Mouse (Mus musculus) thymus, adult 2 months (tissue): ENCODE results near the gene Adh1. TPM values are rescaled to one million over a fixed set of nuclear protein-coding genes. Genes with fewer than 3 reads are reported as not detected.

Experiments
- DNase-seq: peaks from one replicate; pipeline ENCODE4 v3.0.0; 2021
- H3K27ac ChIP-seq: fragments of 200-500 bp; 2 replicates; pipeline ENCODE4 v1.5.1; 2012; ENCODE audit warnings: low read length, control low read depth; ENCODE audit not compliant: control insufficient read depth, insufficient read depth
- H3K27me3 ChIP-seq: fragments of 200-500 bp; 2 replicates; pipeline ENCODE4 v1.6.1; 2012; ENCODE audit warnings: mild to moderate bottlenecking, low read length, moderate library complexity, mixed read lengths; ENCODE audit not compliant: control insufficient read depth, insufficient read depth
- H3K36me3 ChIP-seq: fragments of 200-500 bp; 2 replicates; pipeline ENCODE4 v1.6.1; 2012; ENCODE audit warnings: mild to moderate bottlenecking, low read length, moderate library complexity; ENCODE audit not compliant: control insufficient read depth, insufficient read depth
- H3K4me1 ChIP-seq: fragments of 200-500 bp; replicated peaks from 2 replicates; pipeline ENCODE4 v1.6.1; 2012; ENCODE audit warnings: low read length; ENCODE audit not compliant: control insufficient read depth, insufficient read depth
- H3K4me3 ChIP-seq: fragments of 200-500 bp; 2 replicates; pipeline ENCODE4 v1.5.1; 2012; ENCODE audit warnings: mild to moderate bottlenecking, low read length, control low read depth, moderate library complexity; ENCODE audit not compliant: control insufficient read depth, insufficient read depth
- CTCF ChIP-seq: fragments of 200-500 bp; IDR thresholded peaks from 2 replicates; pipeline ENCODE4 v1.5.1; 2012; ENCODE audit warnings: mild to moderate bottlenecking, control low read depth, low read length, moderate library complexity, borderline replicate concordance; ENCODE audit not compliant: control insufficient read depth, poor library complexity, insufficient read depth; ENCODE audit errors: extremely low read depth
- POLR2A ChIP-seq: fragments of 200-500 bp; IDR thresholded peaks from 2 replicates; pipeline ENCODE4 v1.6.1; 2012; ENCODE audit warnings: mild to moderate bottlenecking, low read length, control low read depth, moderate library complexity; ENCODE audit not compliant: control insufficient read depth, poor library complexity, insufficient read depth; ENCODE audit errors: extremely low read depth
- WGBS: fragments of 180-500 bp; shearing (Covaris S2); methylation state at CpG from one replicate; pipeline ENCODE4 v1.1.7; 2018; 5-methylcytosine and 5-hydroxymethylcytosine counted together
- polyA plus RNA-seq: library from polyadenylated mRNA; depleted of rRNA; stranded (reverse); fragments of >200 nt; gene quantifications from 2 replicates; pipeline ENCODE4 v1.2.3, GENCODE M21; 2012

Gene Adh1
- polyA plus RNA-seq, 1 experiment, result 10.4 TPM

DNA sequence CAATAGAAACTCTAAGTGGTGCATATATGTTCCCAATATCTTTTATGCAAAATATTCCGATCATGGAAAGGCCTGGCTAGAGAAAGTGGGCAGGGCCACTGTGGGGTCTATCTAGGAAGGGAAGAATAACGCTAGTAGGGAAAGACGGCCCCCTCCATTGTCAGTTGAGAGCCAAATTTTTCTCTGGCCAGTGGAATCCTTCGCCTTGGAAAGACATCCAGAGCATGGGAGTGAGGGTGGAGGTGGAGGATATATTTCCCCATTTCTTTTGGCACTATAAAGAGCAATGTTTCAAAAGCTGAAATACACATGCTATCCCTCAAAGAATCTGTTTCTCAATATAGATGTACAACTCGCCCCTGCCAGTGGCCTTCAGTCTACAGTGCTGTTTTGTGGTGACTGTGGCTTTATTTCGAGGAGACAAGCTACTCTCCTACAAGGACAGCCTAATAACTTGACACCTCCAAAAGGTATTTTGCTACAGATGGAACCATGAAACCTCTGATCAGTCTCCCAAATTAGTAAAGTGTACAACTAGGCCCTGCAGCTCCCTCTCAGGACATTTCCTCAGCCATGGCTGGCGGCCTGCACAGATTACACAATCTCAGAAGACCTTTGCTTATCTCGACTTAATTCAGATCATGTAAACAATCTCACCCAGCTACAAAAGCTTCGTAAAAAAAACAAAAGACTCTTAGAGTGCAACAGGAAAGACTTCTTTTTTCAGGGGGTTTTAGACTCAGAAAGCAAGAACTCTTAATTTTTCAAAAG lies 4.8 kb upstream of the Adh1 start:
- no peak overlapping the region for H3K27ac ChIP-seq
- no peaks in the 10 kb centered on the region for H3K4me1 ChIP-seq
- WGBS, result 81% methylated on average over 9 of the region's 9 CpGs
- H3K27me3 ChIP-seq, result no peaks in the 10 kb centered on the region
- TF ChIP-seq CTCF (no peak), POLR2A (no peak)
- H3K36me3 ChIP-seq, result no peaks in the 10 kb centered on the region
- DNase-seq, result no peak
- no peak overlapping the region for H3K4me3 ChIP-seq

DNA sequence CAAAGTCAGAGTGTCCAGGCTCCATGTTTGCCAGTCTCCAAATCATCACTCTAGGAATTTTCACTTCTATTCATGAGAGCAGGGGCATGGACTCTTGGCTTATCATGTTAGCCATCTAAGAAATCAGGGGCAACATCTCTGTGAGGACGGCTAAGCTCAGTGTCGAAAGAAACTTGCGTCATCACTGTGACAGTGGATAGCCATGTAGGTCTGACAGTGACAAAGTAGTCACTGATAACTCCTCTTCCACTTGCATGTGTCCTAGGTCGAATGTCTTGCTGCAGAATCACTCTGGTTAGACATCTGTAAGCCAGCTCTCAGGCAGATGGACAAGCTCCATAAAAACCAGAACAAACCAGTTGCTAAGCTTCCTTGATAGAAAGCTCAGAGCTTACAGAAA lies 1.8 kb downstream of the Adh1 start:
- WGBS, result 81% methylated on average over 4 of the region's 4 CpGs

GRCm38 (mm10) chr3:138263154-138263930 lies 2.6 kb downstream of the Adh1 start:
- TF ChIP-seq CTCF (no peak), POLR2A (no peak)
- WGBS, result 82% methylated on average over 5 of the region's 5 CpGs
- Histone ChIP-seq H3K27me3 (no peaks in the 10 kb centered on the region), H3K36me3 (no peaks in the 10 kb centered on the region), H3K27ac (no peak overlapping the region), H3K4me1 (no peaks in the 10 kb centered on the region), H3K4me3 (no peak overlapping the region)
- no peak for DNase-seq

More for the DNA sequence above, 1.8 kb downstream of the Adh1 start:
- H3K27me3 ChIP-seq, result no peaks in the 10 kb centered on the region
- no peaks in the 10 kb centered on the region for H3K36me3 ChIP-seq
- TF ChIP-seq CTCF (no peak), POLR2A (no peak)
- no peak overlapping the region for H3K4me3 ChIP-seq
- H3K27ac ChIP-seq, result no peak overlapping the region
- no peaks in the 10 kb centered on the region for H3K4me1 ChIP-seq
- no peak for DNase-seq

DNA sequence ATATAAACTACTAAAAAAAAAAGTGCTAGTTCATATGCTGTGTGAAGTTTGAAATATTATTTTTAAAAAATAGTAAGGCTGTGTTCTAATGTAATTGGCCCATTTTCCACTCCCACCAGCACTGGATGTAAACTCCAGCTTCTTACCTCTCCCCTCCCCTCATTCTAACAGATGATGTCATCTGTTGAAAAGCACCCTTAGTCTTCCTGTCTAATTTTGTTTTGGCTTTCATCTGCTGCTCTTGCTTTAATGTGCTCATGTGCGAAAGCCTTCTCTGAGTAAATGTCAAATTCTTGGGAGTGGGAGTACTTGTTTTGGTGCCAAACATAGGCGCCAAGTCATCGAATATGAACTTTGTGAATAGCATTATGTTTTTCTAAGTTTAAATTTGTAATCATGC lies 3.9 kb downstream of the Adh1 start:
- Histone ChIP-seq H3K4me1 (no peaks in the 10 kb centered on the region), H3K36me3 (no peaks in the 10 kb centered on the region), H3K4me3 (no peak overlapping the region), H3K27me3 (no peaks in the 10 kb centered on the region), H3K27ac (no peak overlapping the region)
- DNase-seq, result no peak
- TF ChIP-seq POLR2A, result no peak
- no peak for TF ChIP-seq CTCF
- WGBS, result 88% methylated on average over 3 of the region's 3 CpGs

DNA sequence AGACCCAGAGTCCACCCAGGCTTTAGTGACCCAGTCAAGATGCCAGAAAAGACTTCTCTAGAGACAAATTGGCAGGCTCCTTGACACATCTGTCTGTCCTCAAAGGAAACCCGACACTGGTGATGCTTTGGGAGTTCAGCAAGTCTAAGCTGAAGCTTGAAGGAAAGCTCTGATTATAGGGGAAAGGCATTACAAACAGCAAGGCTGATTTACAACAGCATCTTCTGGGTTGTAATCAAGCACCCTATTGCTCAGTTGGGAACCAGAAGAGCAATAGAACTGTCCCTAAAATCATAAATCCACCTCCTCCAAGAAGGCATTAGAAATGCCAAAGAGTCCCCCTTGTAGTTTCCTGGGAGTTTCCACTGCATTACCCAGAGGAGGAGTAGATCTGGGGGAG lies 9.7 kb downstream of the Adh1 start:
- H3K4me1 ChIP-seq, result no peaks in the 10 kb centered on the region; the same call in 1 of the 2 replicates
- H3K36me3 ChIP-seq, result no peaks in the 10 kb centered on the region
- H3K27me3 ChIP-seq, result no peaks in the 10 kb centered on the region
- no peak for DNase-seq
- 69% methylated on average over 1 of the region's 1 CpGs for WGBS
- TF ChIP-seq POLR2A (no peak), CTCF (no peak)
- no peak overlapping the region for H3K4me3 ChIP-seq
- no peak overlapping the region for H3K27ac ChIP-seq

DNA sequence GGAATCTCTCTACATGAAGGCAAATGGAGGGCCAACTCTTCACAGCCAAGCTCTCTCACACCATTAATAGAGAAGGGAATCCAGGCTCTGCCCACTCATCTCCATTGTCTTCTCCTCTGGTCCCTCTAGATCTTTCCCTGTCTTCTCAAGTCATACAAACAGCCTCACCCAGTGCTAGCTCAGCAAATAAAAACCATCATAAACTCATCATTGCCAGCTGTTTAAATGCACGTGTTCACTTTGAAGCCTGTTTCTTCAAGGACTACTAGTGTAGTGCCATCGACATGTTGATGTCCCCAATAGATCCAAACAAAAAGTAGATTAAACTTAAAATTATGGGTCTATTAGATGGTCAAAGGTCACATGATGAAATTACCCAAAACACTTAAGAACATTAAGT lies 10.5 kb downstream of the Adh1 start:
- Histone ChIP-seq H3K4me1 (no peaks in the 10 kb centered on the region; the same call in 1 of the 2 replicates), H3K27ac (no peak overlapping the region), H3K4me3 (no peak overlapping the region), H3K27me3 (no peaks in the 10 kb centered on the region), H3K36me3 (no peaks in the 10 kb centered on the region)
- TF ChIP-seq CTCF (no peak), POLR2A (no peak)
- WGBS, result 88% methylated on average over 2 of the region's 2 CpGs
- no peak for DNase-seq
